Mouse (Mus musculus) liver, adult (tissue): Measurements from ENCODE around the gene Gpc6.

Experiments
- GATA4 ChIP-seq: IDR thresholded peaks from 2 replicates; pipeline ENCODE4 v1.6.1; 2014; ENCODE audit warnings: mild to moderate bottlenecking, low read length; ENCODE audit not compliant: insufficient replicate concordance

The Gpc6 gene

DNA sequence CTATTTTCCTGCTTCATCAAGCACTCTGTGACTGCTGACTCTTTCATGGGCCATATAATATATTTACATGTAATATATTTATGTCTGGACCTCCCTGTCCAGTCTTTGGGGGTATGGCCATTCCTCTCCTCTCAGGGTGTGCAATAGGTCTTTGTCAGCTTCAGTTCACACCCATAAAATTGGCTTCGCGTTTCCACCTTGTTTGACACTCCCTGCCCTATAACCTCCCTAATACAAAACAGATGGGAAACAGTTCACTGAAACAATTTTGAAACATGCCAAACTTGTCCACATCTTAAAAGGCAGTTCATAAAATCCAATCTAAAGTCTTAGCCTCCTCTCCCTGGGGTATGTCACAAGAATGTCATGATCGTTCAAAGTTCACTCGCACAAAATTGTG is 415.4 kb downstream of the Gpc6 start:
- no peak for TF ChIP-seq GATA4

DNA sequence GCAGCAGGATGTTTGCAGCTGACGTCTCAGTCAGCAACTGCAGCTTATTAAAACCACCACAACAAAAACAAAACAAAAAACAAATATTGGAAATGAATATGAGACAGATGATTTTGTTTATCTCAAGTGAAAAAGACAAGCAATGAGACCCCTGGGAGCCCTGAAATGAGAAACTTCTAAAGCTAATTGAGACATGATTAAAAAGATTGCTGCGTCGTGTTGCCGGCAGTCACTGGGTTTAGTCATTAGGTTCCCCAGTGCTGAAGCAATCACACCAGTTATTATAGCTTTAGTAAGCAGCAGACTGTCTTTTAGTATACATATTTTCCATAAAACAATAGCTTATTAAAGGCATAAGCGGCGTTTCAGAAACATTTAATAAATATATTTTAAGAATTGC is 419.4 kb downstream of the Gpc6 start:
- TF ChIP-seq GATA4, result no peak

DNA sequence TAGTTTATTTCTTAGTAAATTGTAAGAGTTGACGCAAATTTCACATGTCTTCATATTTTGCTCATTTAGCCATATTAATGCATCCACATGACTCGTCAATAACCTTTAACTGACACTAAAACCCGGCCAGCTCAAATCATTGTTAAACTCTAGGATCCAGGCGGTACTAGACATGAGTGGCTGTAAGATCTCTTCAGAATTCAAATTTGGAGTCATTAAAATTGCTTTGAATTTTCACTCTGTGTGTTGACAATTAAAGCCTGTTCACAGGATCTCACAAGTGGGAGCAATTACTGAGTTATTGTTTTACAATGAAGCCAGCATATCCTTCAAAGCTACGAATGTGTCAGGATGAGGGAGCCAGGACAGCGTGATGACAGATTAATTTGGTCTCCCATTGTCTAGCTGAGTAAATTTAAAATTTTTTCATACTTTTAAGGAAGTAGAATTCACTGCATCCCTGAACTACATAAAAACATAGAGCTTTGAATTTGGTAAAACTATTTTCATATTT is 421.3 kb downstream of the Gpc6 start:
- no peak for TF ChIP-seq GATA4

DNA sequence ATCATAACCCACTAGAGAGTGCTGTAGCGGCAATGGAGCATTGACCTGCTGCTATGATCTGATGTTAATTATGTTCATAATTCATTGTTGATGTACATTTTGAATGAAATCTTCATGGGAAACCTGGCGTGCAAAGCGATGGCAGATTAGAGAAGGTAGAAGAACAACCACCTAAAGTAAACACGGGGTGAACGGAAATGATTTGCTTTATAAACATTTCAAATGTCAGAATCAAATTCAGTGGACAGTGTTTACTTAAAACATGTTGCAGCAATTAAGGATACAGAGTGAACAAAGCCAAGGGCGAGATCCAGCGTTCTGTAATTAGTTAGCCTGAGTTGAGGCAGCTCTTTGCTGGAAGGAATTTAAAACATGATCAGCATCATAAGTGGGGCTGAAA is 426.2 kb downstream of the Gpc6 start:
- no peak for TF ChIP-seq GATA4

DNA sequence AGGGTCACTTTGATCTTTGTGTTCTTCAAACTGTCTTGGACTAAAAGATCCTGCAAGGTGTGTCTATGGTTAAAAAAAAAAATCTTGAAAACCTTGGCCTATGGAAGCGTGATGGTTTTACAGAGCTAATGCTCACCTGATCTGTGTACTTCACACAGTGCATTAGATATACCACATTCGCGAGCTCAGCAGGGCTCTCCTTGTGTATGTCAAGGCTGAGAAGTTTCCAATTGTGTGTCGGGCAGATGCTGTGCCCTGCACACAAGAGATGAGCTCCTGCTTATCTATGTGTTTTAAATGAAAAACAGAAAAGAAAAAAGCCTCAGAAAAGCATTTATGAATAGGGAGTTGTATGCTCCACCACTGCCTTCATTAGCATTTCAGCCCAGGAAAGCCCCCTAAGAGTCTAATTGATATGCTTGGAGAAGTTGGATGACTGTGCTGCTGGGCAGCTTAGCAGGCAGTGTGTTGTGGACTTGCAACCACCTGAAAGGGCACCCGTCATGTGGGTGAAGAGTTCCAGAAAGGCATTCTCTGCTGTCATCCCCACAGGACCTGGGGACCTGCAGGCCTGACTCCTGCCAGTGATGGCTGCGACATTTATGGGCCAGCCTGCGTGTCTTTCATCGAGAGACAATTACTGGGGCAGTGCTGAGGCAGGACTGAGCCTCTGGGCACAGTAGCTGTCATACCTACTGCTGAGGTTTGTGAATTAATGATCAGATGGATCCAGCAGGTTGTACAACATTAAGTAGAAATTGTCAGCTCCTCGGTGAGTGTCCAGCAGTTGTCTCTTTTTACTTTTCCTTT is 436.2 kb downstream of the Gpc6 start:
- no peak for TF ChIP-seq GATA4

DNA sequence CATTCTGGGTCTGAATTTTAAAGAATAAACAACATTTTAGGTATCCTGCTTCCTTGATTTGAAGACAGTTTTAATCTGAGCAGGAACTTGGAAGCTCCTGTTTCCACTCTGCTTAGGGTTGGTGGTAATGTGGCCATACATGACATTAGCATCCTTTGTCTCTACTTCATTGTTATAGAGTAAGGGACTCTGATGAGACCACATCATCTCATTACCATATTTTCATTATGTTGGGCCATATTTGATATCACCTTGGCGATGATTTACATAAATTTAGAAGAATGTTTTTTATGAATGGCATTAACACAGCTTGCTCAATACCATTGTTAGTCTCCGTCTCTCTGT is 436.8 kb downstream of the Gpc6 start:
- no peak for TF ChIP-seq GATA4

DNA sequence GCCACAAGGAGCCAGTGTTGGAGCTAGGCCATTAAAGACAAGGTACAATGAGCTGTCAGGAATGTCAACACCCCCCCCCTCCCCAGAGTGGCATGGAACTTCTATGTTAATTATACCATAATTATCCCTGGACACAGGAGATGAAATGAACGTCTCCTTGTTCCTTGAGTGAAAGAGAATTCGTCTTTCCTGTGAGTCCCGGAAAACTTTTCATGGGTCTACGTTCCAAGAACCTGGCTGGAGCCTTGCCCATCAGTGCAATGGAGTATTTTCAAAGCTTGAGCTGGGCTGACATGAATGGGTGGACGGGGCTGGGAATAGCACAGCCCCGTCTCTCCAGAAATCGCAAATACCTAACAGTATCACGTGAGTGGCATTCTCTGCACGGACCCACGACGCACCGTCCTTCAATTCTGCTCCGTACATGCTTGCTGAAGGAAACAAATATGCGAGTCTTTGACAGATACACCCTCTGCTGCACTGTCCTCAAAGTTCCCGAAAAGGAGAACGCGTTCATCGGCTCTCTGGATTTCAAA is 444.3 kb downstream of the Gpc6 start:
- TF ChIP-seq GATA4, result no peak

DNA sequence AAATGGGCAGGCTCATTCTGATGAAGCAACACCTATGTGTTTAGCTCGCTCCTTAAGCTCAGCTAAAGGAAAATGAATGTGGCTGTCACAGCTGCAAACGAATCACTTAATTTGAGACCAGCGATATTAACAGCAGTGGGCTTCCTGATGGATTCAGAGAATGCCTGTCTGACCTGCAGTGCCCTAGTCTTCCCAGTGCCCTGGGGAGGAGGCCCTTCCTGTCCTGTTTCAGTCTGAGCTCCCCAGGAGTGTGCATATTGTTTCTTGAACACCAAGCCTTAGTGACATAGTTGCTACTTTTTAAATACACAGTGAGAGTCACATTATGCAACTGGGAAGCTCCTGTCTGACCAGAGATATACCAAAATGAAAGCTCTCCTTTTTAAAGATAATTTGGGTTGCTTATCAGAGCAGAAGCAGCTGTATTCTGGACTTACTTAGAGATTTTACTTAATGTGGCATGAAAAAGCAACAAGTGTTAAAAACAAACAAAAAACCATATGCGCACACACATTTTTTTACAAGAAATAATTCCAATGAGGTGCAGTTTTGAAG is 451.8 kb downstream of the Gpc6 start:
- no peak for TF ChIP-seq GATA4

DNA sequence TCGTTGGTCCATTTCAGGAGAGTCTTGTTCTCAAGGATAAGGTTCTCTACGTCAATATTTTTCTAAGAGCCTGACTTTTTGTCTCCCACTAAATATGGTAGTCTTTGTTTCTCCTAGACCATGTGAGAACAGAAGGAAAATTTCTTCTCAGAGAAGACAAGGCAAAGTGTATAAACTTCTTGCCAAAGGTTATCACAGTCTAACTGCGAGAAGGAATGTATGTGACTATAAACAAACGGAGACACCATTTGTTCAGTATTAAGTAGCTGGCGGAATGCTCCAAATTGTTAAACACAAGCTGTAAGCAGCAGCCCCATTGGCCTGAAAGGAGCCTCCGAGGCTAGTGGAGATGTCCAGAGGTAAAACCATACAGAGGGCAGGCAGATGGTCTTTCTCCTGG is 454.9 kb downstream of the Gpc6 start:
- TF ChIP-seq GATA4, result no peak

DNA sequence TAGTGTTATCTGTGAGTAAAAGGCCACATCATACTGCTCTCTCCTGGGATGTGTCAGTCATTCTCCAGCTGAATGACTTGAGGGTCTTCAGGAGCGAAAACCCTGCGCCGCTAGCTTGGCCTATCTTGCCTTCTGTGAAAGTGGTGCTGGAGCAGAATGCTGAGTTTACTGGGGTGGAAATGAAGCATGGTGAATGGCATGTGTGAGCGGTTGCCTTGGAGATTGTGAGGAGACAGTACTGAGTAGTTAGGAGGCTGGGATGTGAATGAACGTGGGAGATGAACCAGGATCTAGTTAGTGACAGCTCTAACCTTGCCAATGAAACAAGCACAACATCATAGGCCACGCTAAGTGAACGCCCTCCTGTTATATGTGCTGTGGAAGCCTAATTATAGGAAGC is 458.1 kb downstream of the Gpc6 start:
- TF ChIP-seq GATA4, result no peak

DNA sequence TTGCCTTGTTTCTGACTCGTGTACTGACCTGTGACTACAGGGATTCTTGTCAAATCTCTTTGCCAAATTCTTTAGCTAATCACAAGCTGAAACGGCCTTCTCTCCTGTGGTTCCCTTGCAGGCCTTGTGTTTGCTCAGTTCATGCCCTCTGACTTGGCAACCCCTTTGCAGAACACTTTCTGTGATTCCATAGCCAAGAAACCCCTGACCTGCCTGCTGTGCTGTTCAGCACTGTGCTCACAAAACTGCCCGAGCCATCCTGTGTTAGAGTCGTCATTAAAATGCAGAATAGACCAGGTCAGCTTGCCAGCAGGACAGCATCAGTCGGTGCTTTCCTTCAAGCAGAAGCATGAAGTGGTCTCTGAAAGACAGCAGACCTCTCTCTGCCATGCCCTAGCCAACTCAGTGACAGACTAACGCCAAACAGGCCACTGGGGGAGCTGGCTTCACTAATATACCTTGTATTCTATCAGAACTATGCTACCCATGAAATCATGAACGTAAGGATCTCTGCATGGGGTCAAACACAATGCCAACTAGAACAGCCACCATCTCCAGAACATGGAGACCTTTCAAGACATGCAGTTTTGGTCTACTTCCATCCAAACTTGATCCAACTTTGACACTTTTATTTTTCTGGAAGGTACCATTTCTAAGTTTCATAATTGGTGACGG is 459.1 kb downstream of the Gpc6 start:
- 0 out of 2 replicates have a peak, but pooled peaks have one; percentile 8 for TF ChIP-seq GATA4

DNA sequence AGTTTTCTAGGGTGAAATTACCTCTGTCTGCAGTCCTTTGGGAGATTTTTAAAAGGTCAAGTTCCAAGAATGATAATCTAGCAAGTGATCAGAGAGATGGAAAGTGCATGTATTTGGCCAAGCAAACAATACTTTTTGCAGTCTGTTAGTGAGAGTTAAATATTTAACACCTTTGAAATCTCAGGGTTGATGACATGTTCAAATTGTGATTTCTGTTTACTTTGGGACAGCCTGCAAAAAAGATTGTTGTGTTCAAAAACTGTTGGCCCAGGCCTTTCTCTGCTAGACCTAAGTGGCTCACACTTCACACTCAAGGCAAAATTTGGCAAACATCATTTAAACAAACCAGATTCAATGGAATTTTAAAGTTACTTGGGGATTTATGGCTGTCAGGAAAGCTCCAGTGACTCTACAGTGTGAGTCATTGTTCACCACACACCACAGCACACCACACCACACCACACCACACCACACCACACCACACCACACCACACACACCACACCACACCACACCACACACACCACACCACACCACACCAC is 460.7 kb downstream of the Gpc6 start:
- TF ChIP-seq GATA4, result 0 out of 2 replicates have a peak, but pooled peaks have one; percentile 6

DNA sequence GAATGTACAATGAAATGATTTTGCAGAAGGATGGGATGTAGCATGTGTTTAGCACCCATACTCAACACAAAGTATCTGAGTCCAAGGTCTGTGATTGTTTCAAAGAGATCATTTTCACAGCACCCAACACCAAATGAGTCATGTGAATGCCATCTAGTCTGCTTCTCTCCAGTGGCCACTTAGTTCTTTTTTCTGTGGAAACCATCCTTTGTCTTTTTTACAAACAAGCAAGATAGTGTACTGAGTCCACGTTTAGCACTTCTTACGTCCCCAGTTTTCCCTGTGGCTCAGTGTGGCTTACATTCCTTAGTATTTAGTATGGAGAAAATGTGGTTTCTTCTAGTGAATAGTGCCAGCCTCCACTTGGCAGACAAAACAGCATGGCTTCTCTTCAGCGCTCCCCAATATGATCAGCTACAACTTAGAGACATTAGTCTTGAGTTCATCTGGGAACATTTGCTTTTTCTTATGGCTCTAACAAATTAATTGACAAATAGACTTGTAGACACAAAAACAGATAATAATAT is 465.7 kb downstream of the Gpc6 start:
- no peak for TF ChIP-seq GATA4

DNA sequence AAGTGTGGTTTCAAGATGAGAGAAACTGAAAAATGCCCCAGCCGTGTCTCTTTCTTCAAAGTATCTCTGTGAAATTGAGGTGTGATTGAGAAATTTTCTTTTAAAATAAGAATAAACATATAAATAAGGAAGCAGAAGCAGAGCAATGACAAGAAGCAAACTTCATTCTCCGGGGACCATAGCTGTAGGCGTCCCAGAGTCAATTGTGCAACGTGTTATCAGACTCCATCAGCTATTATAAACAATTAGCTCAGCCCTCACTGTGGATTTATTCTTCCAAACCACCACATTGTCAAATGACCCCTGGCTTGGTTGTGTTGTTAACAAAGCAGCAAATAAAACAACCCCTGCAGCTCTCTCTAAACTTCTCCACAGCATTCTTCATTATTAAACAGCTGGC is 466.3 kb downstream of the Gpc6 start:
- TF ChIP-seq GATA4, result 0 out of 2 replicates have a peak, but pooled peaks have one; percentile 54

DNA sequence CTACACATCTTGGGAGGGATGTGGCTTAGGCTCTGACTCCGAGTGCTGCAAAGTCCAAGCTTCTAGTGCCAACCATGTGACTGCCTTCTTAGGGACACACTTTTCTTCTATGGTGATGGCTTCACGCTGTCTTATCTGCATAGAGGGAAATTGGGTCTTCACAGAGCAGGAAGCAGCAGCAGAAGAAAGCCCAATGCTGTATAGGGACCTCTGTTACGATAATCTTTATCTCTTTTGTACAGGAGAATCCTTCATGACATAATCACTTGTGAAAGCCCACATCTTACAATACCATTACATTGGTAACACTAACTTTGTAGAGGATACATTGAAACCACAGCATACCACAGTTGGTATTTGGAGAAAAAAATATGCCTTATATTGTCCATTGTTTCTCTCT is 472.1 kb downstream of the Gpc6 start:
- no peak for TF ChIP-seq GATA4
